Mouse (Mus musculus): ENCODE measurements around the gene Clec4a1. TPM values are rescaled to one million over a fixed set of nuclear protein-coding genes. Genes with fewer than 3 reads are reported as not detected.

Gene Clec4a1
- 3.4 TPM in 1 of 2 replicates, not detected in the other for polyA plus RNA-seq (2012; ENCODE audit: insufficient read depth, low replicate concordance)

- Histone ChIP-seq H3K9me3 (peaks cover 2% of the 10 kb centered on the region), H3K4me1 (no peaks in the 10 kb centered on the region), H3K36me3 (replicated peaks; ENCODE audit: low read length) (no peaks in the 10 kb centered on the region), H3K4me3 (replicated peaks) (peak within 1 kb of the TSS; percentile 66), H3K27me3 (replicated peaks) (no peaks in the 10 kb centered on the region)
- TF ChIP-seq FLI1 (IDR thresholded peaks at IDR 0.05; ENCODE audit: low read length), result no peak
These were observed at the start of gene Clec4a1 for GRCm38 (mm10) chr6:122921451-122921850. Gene Clec4a1, plus strand, starts transcription at chr6:122921848.

- H3K27me3 ChIP-seq (replicated peaks), result no peaks in the 10 kb centered on the region
- H3K4me1 ChIP-seq, result peaks cover 36% of the 10 kb centered on the region
- no peak for TF ChIP-seq GATA1 (IDR thresholded peaks at IDR 0.05; ENCODE audit: borderline replicate concordance, low read length)
- TF ChIP-seq FLI1 (IDR thresholded peaks at IDR 0.05; ENCODE audit: low read length), result no peak
- peaks cover 21% of the 10 kb centered on the region for H3K36me3 ChIP-seq (replicated peaks; ENCODE audit: low read length)
- H3K4me3 ChIP-seq (replicated peaks), result no peak overlapping the region
- H3K9me3 ChIP-seq, result no peaks in the 10 kb centered on the region
These were observed 48.8 kb upstream of the Clec4a1 start for GRCm38 (mm10) chr6:122872800-122873199.

GRCm38 (mm10) chr6:122873871-122874719, 47.6 kb upstream of the Clec4a1 start, which contains the start of gene Necap1:
Gene Necap1, plus strand, starts transcription at chr6:122874474.
- H3K36me3 ChIP-seq (replicated peaks; ENCODE audit: low read length), result peaks cover 34% of the 10 kb centered on the region
- no peaks in the 10 kb centered on the region for H3K9me3 ChIP-seq
- peak within 1 kb of the TSS; percentile 99 for H3K4me3 ChIP-seq (replicated peaks)
- no peaks in the 10 kb centered on the region for H3K27me3 ChIP-seq (replicated peaks)
- peaks cover 45% of the 10 kb centered on the region for H3K4me1 ChIP-seq
- TF ChIP-seq FLI1 (IDR thresholded peaks at IDR 0.05; ENCODE audit: low read length), result no peak
- no peak for TF ChIP-seq GATA1 (IDR thresholded peaks at IDR 0.05; ENCODE audit: borderline replicate concordance, low read length)

- Histone ChIP-seq H3K9me3 (no peaks in the 10 kb centered on the region), H3K4me3 (replicated peaks) (peak overlapping the region; percentile 99), H3K36me3 (replicated peaks; ENCODE audit: low read length) (peaks cover 42% of the 10 kb centered on the region), H3K27me3 (replicated peaks) (no peaks in the 10 kb centered on the region), H3K4me1 (peaks cover 47% of the 10 kb centered on the region)
- TF ChIP-seq FLI1 (IDR thresholded peaks at IDR 0.05; ENCODE audit: low read length) (no peak), GATA1 (IDR thresholded peaks at IDR 0.05; ENCODE audit: borderline replicate concordance, low read length) (no peak)
These were observed 46.8 kb upstream of the Clec4a1 start for GRCm38 (mm10) chr6:122874720-122875389.

- Histone ChIP-seq H3K36me3 (replicated peaks; ENCODE audit: low read length) (peaks cover 85% of the 10 kb centered on the region), H3K4me1 (peaks cover 33% of the 10 kb centered on the region), H3K9me3 (no peaks in the 10 kb centered on the region), H3K27me3 (replicated peaks) (no peaks in the 10 kb centered on the region), H3K4me3 (replicated peaks) (no peak overlapping the region)
- no peak for TF ChIP-seq GATA1 (IDR thresholded peaks at IDR 0.05; ENCODE audit: borderline replicate concordance, low read length)
- TF ChIP-seq FLI1 (IDR thresholded peaks at IDR 0.05; ENCODE audit: low read length), result no peak
These were observed 42.4 kb upstream of the Clec4a1 start for GRCm38 (mm10) chr6:122879141-122879735.

- Histone ChIP-seq H3K36me3 (replicated peaks; ENCODE audit: low read length) (peaks cover 93% of the 10 kb centered on the region), H3K4me1 (peaks cover 33% of the 10 kb centered on the region), H3K4me3 (replicated peaks) (no peak overlapping the region), H3K27me3 (replicated peaks) (no peaks in the 10 kb centered on the region), H3K9me3 (no peaks in the 10 kb centered on the region)
- TF ChIP-seq GATA1 (IDR thresholded peaks at IDR 0.05; ENCODE audit: borderline replicate concordance, low read length), result no peak
- no peak for TF ChIP-seq FLI1 (IDR thresholded peaks at IDR 0.05; ENCODE audit: low read length)
These were observed 41.7 kb upstream of the Clec4a1 start for GRCm38 (mm10) chr6:122879781-122880505.

GRCm38 (mm10) chr6:122881287-122881686, 40.4 kb upstream of the Clec4a1 start:
- Histone ChIP-seq H3K9me3 (no peaks in the 10 kb centered on the region), H3K4me1 (peaks cover 20% of the 10 kb centered on the region), H3K4me3 (replicated peaks) (no peak overlapping the region), H3K36me3 (replicated peaks; ENCODE audit: low read length) (peaks cover 100% of the 10 kb centered on the region), H3K27me3 (replicated peaks) (no peaks in the 10 kb centered on the region)
- TF ChIP-seq GATA1 (IDR thresholded peaks at IDR 0.05; ENCODE audit: borderline replicate concordance, low read length), result no peak
- no peak for TF ChIP-seq FLI1 (IDR thresholded peaks at IDR 0.05; ENCODE audit: low read length)

- Histone ChIP-seq H3K36me3 (replicated peaks; ENCODE audit: low read length) (peaks cover 100% of the 10 kb centered on the region), H3K4me3 (replicated peaks) (no peak overlapping the region), H3K4me1 (peaks cover 8% of the 10 kb centered on the region), H3K9me3 (no peaks in the 10 kb centered on the region), H3K27me3 (replicated peaks) (no peaks in the 10 kb centered on the region)
- no peak for TF ChIP-seq FLI1 (IDR thresholded peaks at IDR 0.05; ENCODE audit: low read length)
- TF ChIP-seq GATA1 (IDR thresholded peaks at IDR 0.05; ENCODE audit: borderline replicate concordance, low read length), result no peak
These were observed 38.0 kb upstream of the Clec4a1 start for GRCm38 (mm10) chr6:122883603-122884002.

- Histone ChIP-seq H3K9me3 (no peaks in the 10 kb centered on the region), H3K27me3 (replicated peaks) (no peaks in the 10 kb centered on the region), H3K4me3 (replicated peaks) (no peak overlapping the region), H3K36me3 (replicated peaks; ENCODE audit: low read length) (peaks cover 75% of the 10 kb centered on the region), H3K4me1 (no peaks in the 10 kb centered on the region; the same call in 1 of the 2 replicates)
- TF ChIP-seq GATA1 (IDR thresholded peaks at IDR 0.05; ENCODE audit: borderline replicate concordance, low read length) (no peak), FLI1 (IDR thresholded peaks at IDR 0.05; ENCODE audit: low read length) (no peak)
These were observed 32.0 kb upstream of the Clec4a1 start for GRCm38 (mm10) chr6:122889599-122889998.

Data from megakaryocyte, embryonic 14.5 days (primary cell).